Mouse (Mus musculus) liver, adult 2 months (tissue): ENCODE measurements around the gene Psmd13. TPM values are rescaled to one million over a fixed set of nuclear protein-coding genes. Genes with fewer than 3 reads are reported as not detected.
"Not testable (repeated sequence)": the region's sequence is repeated elsewhere in the genome, so short reads cannot be mapped to it uniquely, and the experiment has no call there.

Source experiments
- DNase-seq: peaks from one replicate; pipeline ENCODE4 v3.0.0-alpha.2; 2011; ENCODE audit warnings: low read depth, low spot score; ENCODE audit errors: extremely low read depth
- H3K27ac ChIP-seq: fragments of 200-500 bp; replicated peaks from 2 replicates; pipeline ENCODE4 v1.5.1; 2012; ENCODE audit warnings: low read depth, mild to moderate bottlenecking, control low read depth, inconsistent platforms, low read length; ENCODE audit not compliant: insufficient read depth
- H3K27me3 ChIP-seq: fragments of 200-500 bp; 2 replicates; pipeline ENCODE4 v1.6.1; 2012; ENCODE audit warnings: mild to moderate bottlenecking, moderate library complexity, low read length, inconsistent platforms; ENCODE audit not compliant: control insufficient read depth, insufficient read depth
- H3K36me3 ChIP-seq: fragments of 200-500 bp; 2 replicates; pipeline ENCODE4 v1.6.1; 2012; ENCODE audit warnings: low read length, inconsistent platforms; ENCODE audit not compliant: control insufficient read depth, insufficient read depth
- H3K4me1 ChIP-seq: fragments of 200-500 bp; 2 replicates; pipeline ENCODE4 v1.6.1; 2011; ENCODE audit warnings: low read length; ENCODE audit not compliant: control insufficient read depth, insufficient read depth
- H3K4me3 ChIP-seq: fragments of 200-500 bp; 2 replicates; pipeline ENCODE4 v1.5.1; 2011; ENCODE audit warnings: low read depth, mild to moderate bottlenecking, control low read depth, low read length, moderate library complexity; ENCODE audit not compliant: insufficient read depth
- H3K79me2 ChIP-seq: fragments of 200-500 bp; 2 replicates; pipeline ENCODE4 v1.6.1; 2012; ENCODE audit warnings: inconsistent platforms, mild to moderate bottlenecking, low read length, moderate library complexity; ENCODE audit not compliant: control insufficient read depth, insufficient read depth
- H3K9ac ChIP-seq: fragments of 200-500 bp; 2 replicates; pipeline ENCODE4 v1.6.1; 2012; ENCODE audit warnings: low read depth, mild to moderate bottlenecking, control low read depth, inconsistent platforms, low read length
- CTCF ChIP-seq: fragments of 200-500 bp; IDR thresholded peaks from 2 replicates; pipeline ENCODE4 v1.5.1; 2011; ENCODE audit warnings: low read depth, low read length, control low read depth
- POLR2A ChIP-seq: fragments of 200-500 bp; IDR thresholded peaks from 2 replicates; pipeline ENCODE4 v1.6.1; 2011; ENCODE audit warnings: low read length, control low read depth; ENCODE audit not compliant: insufficient read depth; ENCODE audit errors: extremely low read depth
- WGBS: fragments of 180-500 bp; shearing (Covaris S2); methylation state at CpG from one replicate; pipeline ENCODE4 v1.1.7; 2018; 5-methylcytosine and 5-hydroxymethylcytosine counted together
- polyA plus RNA-seq: library from polyadenylated mRNA; depleted of rRNA; stranded (reverse); fragments of >200 nt; gene quantifications from 2 replicates; pipeline ENCODE4 v1.2.3, GENCODE M21; 2012
- total RNA-seq: library from RNA; depleted of rRNA; stranded (reverse); fragments of >200 nt; gene quantifications from 2 replicates; pipeline ENCODE4 v1.2.3, GENCODE M21; 2014

Gene Psmd13
- total and polyA plus RNA-seq, 2 experiments: 51.1 to 102 TPM

DNA sequence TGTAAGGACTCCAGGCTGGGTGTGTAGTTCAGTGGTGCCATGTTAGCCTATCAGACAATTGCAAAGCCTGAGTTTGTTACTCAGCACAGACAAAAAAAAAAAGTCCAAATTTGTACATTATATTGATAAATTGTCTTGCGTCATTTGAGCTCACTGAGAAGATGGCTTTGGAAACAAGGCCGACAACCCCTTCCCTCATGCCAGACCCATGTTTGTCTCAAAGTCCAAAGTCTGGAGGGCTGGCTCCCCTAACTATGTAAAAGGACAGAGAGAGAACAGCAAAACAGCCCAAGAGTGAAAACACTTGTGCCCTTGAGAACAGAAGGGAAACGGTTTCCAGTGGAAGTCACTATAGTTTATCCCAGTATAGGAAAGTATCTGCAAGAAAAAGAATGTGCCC is 1.3 kb upstream of the Psmd13 start:
- Histone ChIP-seq H3K4me3 (peak overlapping the region; percentile 97; the same call in 1 of the 2 replicates), H3K36me3 (peaks cover 23% of the 10 kb centered on the region), H3K27me3 (no peaks in the 10 kb centered on the region), H3K9ac (peak overlapping the region; percentile 60), H3K79me2 (peaks cover 27% of the 10 kb centered on the region), H3K4me1 (peaks cover 8% of the 10 kb centered on the region), H3K27ac (peak overlapping the region; percentile 99)
- no peak for TF ChIP-seq POLR2A
- TF ChIP-seq CTCF: no peak
- peak; percentile 99 for DNase-seq
- 18% methylated on average over 3 of the region's 3 CpGs for WGBS

DNA sequence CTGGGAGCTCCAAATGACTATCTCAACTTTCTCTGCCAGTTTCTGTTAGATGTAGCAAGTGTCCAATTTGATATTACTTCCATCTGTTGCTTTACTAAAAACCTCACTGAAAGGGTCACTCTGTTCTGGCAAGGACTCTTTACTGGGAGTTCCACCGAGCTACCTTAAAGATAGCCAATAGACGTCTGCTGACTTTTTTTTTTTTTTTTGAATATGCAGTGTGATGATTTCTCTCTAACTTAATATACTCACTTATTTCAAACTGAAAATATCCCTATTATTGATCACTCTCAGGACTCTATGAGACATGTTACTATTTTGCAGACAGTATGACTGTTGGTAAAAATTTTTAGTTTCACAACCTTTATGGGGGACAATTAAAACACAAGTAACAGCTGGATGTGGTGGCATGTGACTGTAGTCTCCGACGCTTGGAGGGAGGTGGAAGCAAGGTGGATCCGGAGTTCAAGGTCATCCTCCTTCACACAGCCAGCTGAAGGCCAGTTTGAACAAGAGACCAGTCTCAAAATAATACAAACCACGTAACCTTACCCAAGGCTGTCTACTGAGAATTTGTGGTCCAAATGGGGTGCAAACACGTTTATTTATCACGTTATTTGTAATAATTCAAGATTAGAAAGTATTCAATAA is 778 bp upstream of the Psmd13 start:
- Histone ChIP-seq H3K4me3 (peak overlapping the region; percentile 97), H3K4me1 (peaks cover 8% of the 10 kb centered on the region), H3K9ac (peak overlapping the region; percentile 70), H3K27me3 (no peaks in the 10 kb centered on the region), H3K36me3 (peaks cover 18% of the 10 kb centered on the region), H3K27ac (peak overlapping the region; percentile 99), H3K79me2 (peaks cover 27% of the 10 kb centered on the region)
- no peak for TF ChIP-seq POLR2A
- TF ChIP-seq CTCF: no peak
- peak; percentile 84 for DNase-seq
- 4% methylated on average over 8 of the region's 8 CpGs for WGBS

DNA sequence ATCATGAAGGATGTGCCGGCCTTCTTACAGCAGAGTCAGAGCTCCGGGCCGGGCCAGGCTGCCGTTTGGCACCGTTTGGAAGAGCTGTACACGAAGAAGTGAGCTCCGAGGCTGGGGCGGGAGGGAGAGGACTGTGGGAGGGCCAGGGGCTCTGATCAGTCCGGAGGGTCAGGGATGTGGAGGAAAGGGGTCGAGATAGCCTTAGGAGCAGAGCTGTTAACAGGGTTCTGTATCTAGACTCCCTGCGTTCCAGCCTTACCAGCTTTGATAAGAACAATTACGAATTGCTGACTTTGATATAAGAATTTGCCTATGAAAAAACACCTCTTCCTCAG is 668 bp downstream of the Psmd13 start:
- 0% methylated on average over 12 of the region's 12 CpGs for WGBS
- peaks cover 8% of the 10 kb centered on the region for H3K4me1 ChIP-seq
- peak overlapping the region; percentile 97 for H3K4me3 ChIP-seq
- peak overlapping the region; percentile 89 for H3K9ac ChIP-seq
- DNase-seq: no peak
- no peaks in the 10 kb centered on the region for H3K27me3 ChIP-seq
- H3K27ac ChIP-seq: peak overlapping the region; percentile 49; the same call in 1 of the 2 replicates
- peaks cover 23% of the 10 kb centered on the region for H3K79me2 ChIP-seq
- H3K36me3 ChIP-seq: peaks cover 16% of the 10 kb centered on the region
- TF ChIP-seq CTCF (no peak), POLR2A (no peak)

DNA sequence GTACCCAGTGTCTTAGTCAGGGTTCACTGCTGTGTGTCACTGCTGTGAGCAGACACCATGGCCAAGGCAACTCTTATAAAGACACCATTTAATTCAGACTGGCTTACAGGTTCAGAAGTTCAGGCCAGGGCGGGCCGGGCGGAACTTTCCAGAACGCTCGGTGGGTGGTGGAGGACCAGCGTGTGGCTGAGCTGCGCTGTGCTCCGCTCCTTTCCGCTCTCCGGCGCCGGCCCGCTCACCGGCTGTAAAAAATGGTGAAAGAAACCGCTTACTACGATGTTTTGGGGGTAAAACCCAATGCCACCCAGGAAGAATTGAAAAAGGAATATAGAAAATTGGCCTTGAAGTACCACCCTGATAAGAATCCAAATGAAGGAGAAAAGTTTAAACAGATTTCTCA is 8.9 kb downstream of the Psmd13 start:
- not testable (repeated sequence) for H3K79me2 ChIP-seq, DNase-seq, H3K9ac ChIP-seq, H3K27me3 ChIP-seq, H3K4me3 ChIP-seq, H3K4me1 ChIP-seq, H3K27ac ChIP-seq
- 96% methylated on average over 16 of the region's 16 CpGs for WGBS
- peaks cover 44% of the 10 kb centered on the region for H3K36me3 ChIP-seq

DNA sequence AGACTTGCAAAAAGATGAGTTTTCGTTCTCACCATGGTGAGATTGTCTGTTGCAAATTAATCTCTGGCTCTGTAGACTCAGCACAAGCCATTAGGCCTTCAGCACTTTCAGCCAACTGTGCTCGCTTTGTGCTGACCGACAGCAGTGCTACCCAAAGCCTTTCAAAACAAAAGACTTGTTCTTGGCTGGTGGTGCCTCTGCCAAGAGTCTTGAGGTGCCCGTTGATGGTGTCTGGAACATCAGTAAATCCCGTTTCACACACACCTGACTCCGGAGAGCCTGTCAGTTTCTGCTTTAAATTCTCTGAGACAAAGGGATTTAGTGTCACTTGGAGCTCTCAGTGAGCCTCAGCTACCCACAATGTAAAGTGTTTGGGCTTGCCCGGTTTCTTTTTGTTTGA is 12.3 kb downstream of the Psmd13 start:
- Histone ChIP-seq H3K36me3 (peaks cover 34% of the 10 kb centered on the region), H3K79me2 (no peaks in the 10 kb centered on the region), H3K9ac (no peak overlapping the region), H3K4me3 (no peak overlapping the region), H3K27ac (no peak overlapping the region), H3K4me1 (no peaks in the 10 kb centered on the region), H3K27me3 (no peaks in the 10 kb centered on the region)
- no peak for DNase-seq
- WGBS: 91% methylated on average over 7 of the region's 7 CpGs
- no peak for TF ChIP-seq POLR2A
- no peak for TF ChIP-seq CTCF

DNA sequence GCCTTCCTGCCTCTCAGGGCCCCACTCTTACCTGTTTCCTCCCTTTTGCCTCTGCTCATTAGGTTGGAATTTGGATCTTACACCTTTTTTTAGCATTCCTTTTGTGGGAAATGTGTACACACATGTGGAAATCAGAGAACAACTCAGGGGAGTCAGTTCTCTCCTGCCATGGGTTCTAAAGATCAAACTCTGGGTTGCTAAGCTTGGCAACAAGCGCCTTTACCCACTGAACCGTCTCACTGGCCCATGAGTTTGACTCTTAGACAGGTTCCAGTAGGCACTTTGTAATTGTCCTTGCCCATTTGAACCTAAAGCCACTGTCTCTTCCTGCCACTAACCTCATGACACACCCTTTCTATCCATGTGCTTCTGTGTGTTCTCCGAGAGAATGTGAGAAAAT is 12.8 kb downstream of the Psmd13 start:
- 82% methylated on average over 3 of the region's 3 CpGs for WGBS
- Histone ChIP-seq H3K79me2 (no peaks in the 10 kb centered on the region), H3K4me3 (no peak overlapping the region), H3K4me1 (no peaks in the 10 kb centered on the region), H3K36me3 (peaks cover 29% of the 10 kb centered on the region), H3K27ac (no peak overlapping the region), H3K27me3 (no peaks in the 10 kb centered on the region), H3K9ac (no peak overlapping the region)
- no peak for TF ChIP-seq POLR2A
- DNase-seq: peak; percentile 53
